Mouse (Mus musculus) liver, adult (tissue): ENCODE data around the gene Fam160a2.

ENCODE experiments used
- GATA4 ChIP-seq: IDR thresholded peaks from 2 replicates; pipeline ENCODE4 v1.6.1; 2014; ENCODE audit warnings: mild to moderate bottlenecking, low read length; ENCODE audit not compliant: insufficient replicate concordance

The Fam160a2 gene

DNA sequence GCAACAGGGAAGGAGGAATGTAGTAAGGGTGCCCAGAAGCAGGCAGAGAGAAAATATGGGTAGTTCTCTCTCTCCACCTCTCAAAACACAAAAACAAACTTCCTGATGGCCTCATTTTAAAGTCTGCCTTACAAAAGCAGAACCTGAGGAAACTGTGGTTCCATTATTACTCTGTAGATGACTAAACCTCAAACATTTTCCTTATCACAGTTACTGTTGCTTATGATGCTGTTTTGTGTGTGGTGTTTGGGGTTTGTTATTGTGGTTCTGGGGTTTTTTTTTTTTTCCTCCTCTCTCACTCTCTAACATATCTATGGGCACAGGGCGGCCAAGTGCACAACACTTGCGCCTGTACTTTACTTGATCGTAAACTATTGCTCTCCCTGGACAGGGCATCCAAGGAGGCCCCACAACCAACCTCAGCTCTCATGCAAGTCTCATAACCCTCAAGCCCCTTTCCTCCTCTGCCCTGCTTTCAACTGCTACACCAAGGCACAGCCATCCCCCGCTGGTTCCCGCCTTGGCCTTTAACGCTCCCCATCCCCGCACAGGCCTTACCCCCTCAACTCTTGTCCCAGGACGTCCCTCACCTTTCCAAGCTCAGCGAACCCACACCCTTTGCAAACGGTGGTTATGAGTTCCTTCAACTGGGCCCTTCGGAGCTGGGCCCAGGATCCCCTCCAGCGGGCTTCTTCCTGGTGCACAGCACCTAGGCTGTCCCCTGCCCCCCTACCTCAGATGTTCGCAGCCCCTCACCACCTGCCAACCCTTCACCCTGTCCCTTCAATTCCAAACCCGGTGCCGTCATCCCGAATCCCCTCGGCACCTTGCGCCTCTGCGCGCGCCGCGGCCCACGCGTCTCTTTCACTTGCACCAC lies 558 bp downstream of the Fam160a2 start:
- TF ChIP-seq GATA4: no peak

DNA sequence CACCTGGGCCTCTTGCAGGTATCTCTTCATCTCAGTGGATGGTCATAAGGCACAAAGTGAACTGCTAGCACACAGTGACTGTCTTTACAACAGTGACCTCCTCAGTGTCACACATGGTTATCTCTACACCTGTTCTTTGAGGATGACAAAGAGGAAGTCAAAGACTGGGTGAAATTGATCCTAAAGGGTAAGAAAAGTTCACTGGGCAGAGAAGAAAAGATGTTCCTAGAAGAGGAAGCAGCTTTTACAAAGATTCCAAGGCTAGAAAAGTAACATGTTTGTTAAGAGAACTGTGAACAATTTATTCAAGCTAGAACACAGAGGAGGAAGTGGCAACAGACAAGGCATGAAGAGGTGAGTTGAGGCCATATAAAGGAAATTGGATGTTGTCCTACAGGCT lies 3.7 kb downstream of the Fam160a2 start:
- TF ChIP-seq GATA4: no peak

GRCm38 (mm10) chr7:105395131-105395820 lies 4.6 kb downstream of the Fam160a2 start:
- TF ChIP-seq GATA4: no peak

DNA sequence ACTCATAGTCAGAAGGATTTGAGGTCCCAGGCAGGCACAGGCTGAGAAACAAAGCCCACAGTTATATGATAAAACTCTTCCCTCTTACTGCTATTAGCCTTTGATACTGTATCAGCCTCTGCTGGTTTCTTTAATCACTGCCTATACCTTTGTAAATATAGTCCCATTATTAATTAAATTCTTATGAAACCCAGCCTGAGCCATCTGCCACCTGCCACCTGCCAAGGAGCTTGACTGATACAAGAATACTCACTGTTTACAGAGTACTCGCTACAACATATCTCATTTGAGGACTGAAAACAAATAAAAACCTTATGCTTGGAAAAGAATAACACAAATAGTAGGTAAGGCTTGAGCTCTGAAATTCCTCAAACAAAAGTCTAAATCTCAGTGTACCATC lies 5.2 kb downstream of the Fam160a2 start:
- no peak for TF ChIP-seq GATA4

DNA sequence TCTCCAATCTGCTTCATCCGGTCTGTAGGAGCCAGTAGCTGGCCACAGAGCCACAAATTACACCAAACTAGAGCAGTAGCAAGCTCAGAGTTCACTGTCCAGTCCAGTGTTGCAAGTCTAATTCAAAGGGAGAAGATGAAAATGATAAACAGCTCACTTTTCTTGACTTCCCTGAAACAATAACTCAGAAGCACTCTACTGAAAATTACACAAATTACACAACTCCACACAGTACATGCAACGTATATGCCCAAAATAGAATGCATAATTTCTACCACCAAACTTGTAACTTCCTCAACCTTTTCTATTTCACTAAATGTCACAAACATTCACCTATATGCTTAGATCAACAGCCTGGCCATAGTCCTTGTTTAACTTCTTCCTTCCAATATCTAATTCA lies 9.6 kb downstream of the Fam160a2 start:
- TF ChIP-seq GATA4: no peak

GRCm38 (mm10) chr7:105387696-105388095 lies 12.2 kb downstream of the Fam160a2 start:
- no peak for TF ChIP-seq GATA4

DNA sequence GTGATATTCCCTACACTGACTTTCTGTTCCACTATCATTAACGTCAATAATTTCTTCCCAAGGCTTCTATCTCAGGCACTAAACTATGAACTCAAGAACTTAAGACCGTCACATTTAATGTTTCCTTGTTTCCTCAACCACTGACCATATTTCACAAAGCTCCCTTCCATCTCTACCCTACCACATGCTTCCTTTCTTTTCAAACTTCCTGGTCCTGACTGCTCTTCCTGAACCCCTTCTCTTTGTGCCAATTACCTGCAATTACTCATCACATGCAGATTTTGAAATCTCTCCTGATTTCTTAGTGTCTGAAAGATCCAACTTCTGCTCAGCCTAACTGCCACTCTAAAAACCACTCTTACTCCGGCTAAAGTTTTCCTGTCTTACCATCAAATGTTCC lies 19.5 kb downstream of the Fam160a2 start:
- no peak for TF ChIP-seq GATA4

GRCm38 (mm10) chr7:105374866-105375265 lies 25.0 kb downstream of the Fam160a2 start, which contains the start of gene Gm5901:
Gm5901 (plus strand) TSS chr7:105375038.
- no peak for TF ChIP-seq GATA4

- no peak for TF ChIP-seq GATA4
Measured at GRCm38 (mm10) chr7:105373976-105374375, 25.9 kb downstream of the Fam160a2 start.

DNA sequence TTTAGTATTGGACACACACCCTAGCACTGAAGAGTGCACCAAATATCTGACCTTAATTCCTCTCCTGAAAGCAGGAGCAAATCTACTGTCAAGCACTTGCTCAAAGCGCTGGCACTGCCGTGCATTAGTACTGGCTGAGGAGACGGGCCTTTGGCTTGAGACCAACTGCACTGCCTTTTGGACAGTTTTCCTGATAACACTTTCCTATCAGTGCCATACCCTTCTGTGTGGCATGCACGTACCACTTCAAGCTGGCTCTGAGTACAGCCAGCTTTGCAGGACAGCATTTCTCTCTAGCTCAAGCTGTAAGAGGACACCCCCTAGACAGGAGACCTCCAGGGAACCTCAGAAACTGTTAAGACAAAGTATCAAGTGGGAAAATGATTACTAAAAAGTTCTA lies 26.3 kb downstream of the Fam160a2 start:
- no peak for TF ChIP-seq GATA4

GRCm38 (mm10) chr7:105372912-105373311 lies 26.9 kb downstream of the Fam160a2 start:
- no peak for TF ChIP-seq GATA4

GRCm38 (mm10) chr7:105368521-105368920 lies 31.3 kb downstream of the Fam160a2 start:
- no peak for TF ChIP-seq GATA4

GRCm38 (mm10) chr7:105367930-105368329 lies 31.9 kb downstream of the Fam160a2 start, which contains the start of gene Olfr692:
Olfr692 (plus strand) TSS chr7:105368230.
- no peak for TF ChIP-seq GATA4

DNA sequence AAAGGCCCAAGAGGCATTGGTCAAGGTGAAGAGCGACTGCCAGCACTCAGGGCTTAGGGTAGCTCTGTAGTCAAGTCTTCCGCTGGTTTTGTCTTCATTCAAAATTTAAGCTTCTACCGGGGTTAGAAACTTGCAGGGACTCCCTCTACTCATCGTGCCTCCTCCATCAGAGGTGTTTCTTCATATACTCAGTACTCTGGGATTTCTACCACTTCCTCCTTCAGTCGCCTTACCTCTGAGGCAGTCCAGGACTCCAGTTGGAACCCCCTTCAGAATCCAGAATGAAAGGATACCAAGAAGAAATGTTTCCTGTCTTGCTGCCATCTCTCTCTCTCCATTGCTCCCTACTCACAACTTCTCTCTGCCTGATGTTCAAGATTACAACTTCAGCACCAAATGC lies 32.6 kb downstream of the Fam160a2 start:
- TF ChIP-seq GATA4: no peak

GRCm38 (mm10) chr7:105361713-105362112 lies 38.1 kb downstream of the Fam160a2 start:
- TF ChIP-seq GATA4: no peak

GRCm38 (mm10) chr7:105342752-105343151 lies 57.1 kb downstream of the Fam160a2 start:
- no peak for TF ChIP-seq GATA4
